Mouse (Mus musculus): Measurements from ENCODE around the gene Rce1. TPM values are rescaled to one million over a fixed set of nuclear protein-coding genes. Genes with fewer than 3 reads are reported as not detected.

Gene Rce1
- polyA plus RNA-seq, 1 experiment from 2014 or later: 37.0 TPM

DNA sequence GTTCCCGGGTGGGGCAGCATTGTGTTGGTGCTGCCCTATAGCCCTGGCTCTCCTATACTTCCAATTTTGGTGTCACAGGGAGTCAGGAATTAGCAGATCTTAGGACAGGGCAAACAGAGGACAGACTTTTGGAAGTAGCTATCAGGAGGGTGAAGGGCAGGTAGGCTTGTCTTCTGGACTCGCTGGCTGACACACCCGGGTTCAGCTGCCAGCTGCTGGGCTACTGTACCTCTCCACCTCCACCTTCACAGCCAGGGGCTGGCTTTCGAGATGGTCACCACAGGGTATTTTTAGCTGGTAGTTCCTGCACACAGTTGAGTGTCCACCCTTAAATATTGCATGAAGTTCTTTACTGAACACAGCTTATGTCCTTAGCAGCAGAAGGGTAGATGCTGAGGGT lies 16.9 kb downstream of the Rce1 start:
- peaks cover 20% of the 10 kb centered on the region; the same call in 1 of the 2 replicates for H3K36me3 ChIP-seq (ENCODE audit: control insufficient read depth, insufficient read depth)
- TF ChIP-seq CTCF (IDR thresholded peaks at IDR 0.05; ENCODE audit: low read depth): no peak
- 64% methylated on average over 4 of the region's 4 CpGs for WGBS
- H3K9me3 ChIP-seq (ENCODE audit: control insufficient read depth): no peaks in the 10 kb centered on the region
- H3K27me3 ChIP-seq (replicated peaks; ENCODE audit: control insufficient read depth, insufficient read depth, low read length): no peaks in the 10 kb centered on the region
- H3K4me2 ChIP-seq (replicated peaks; ENCODE audit: low read depth): no peak overlapping the region
- 0 out of 2 replicates have a peak, but pooled peaks cover 3% of the 10 kb centered on the region for H3K4me1 ChIP-seq (replicated peaks; ENCODE audit: control insufficient read depth, insufficient read depth, low read length)
- no peak for ATAC-seq
- no peak overlapping the region for H3K9ac ChIP-seq (ENCODE audit: low read depth, low read length)
- no peak overlapping the region for H3K4me3 ChIP-seq (ENCODE audit: low read depth, low read length)
- H3K27ac ChIP-seq (ENCODE audit: low read depth, low read length): no peak overlapping the region

DNA sequence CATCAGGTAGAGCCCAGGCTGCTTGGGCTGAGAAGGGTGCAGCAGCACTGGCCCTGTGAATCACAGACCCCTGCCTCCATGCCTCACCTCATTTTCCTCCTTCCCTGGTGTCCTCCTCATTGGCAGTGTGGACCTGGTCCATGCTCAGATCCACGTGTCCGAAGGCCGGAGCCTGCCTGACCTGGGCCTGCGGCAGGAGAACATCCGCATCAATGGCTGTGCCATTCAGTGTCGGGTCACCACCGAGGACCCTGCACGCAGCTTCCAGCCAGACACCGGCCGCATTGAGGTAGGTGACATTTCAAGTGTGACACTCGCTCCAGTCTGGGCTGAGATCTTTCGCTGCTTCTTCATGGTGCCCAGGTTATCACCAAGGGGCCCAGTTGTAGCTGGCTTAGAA lies 18.0 kb downstream of the Rce1 start:
- no peaks in the 10 kb centered on the region for H3K9me3 ChIP-seq (ENCODE audit: control insufficient read depth)
- WGBS: 95% methylated on average over 12 of the region's 12 CpGs
- no peak overlapping the region for H3K4me3 ChIP-seq (ENCODE audit: low read depth, low read length)
- no peak for ATAC-seq
- 0 out of 2 replicates have a peak, but pooled peaks cover 3% of the 10 kb centered on the region for H3K4me1 ChIP-seq (replicated peaks; ENCODE audit: control insufficient read depth, insufficient read depth, low read length)
- peaks cover 11% of the 10 kb centered on the region; the same call in 1 of the 2 replicates for H3K36me3 ChIP-seq (ENCODE audit: control insufficient read depth, insufficient read depth)
- no peaks in the 10 kb centered on the region for H3K27me3 ChIP-seq (replicated peaks; ENCODE audit: control insufficient read depth, insufficient read depth, low read length)
- H3K9ac ChIP-seq (ENCODE audit: low read depth, low read length): no peak overlapping the region
- no peak overlapping the region for H3K27ac ChIP-seq (ENCODE audit: low read depth, low read length)
- TF ChIP-seq CTCF (IDR thresholded peaks at IDR 0.05; ENCODE audit: low read depth): no peak
- H3K4me2 ChIP-seq (replicated peaks; ENCODE audit: low read depth): no peak overlapping the region

DNA sequence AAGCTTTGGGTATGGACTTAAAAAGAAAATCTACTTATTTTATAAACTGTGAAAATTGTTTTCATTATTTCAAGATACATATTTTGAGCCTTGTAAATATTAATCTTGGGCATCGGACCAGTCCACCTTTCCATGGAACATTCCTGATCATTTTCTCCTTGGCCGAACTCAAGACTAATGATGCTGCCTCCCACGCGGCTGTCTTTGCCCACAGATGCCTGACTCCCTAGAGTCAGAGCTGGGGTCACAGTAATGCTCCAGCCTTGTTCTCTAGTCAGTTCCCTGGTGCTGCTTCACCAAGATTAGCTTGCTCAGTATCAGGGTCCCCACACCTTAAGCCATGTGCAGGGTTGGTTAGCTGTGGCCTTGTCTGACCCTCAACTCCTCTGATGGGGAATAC lies 19.8 kb downstream of the Rce1 start:
- H3K9ac ChIP-seq (ENCODE audit: low read depth, low read length): no peak overlapping the region
- ATAC-seq: no peak
- H3K27ac ChIP-seq (ENCODE audit: low read depth, low read length): no peak overlapping the region
- TF ChIP-seq CTCF (IDR thresholded peaks at IDR 0.05; ENCODE audit: low read depth): no peak
- H3K36me3 ChIP-seq (ENCODE audit: control insufficient read depth, insufficient read depth): no peaks in the 10 kb centered on the region
- no peaks in the 10 kb centered on the region for H3K27me3 ChIP-seq (replicated peaks; ENCODE audit: control insufficient read depth, insufficient read depth, low read length)
- no peak overlapping the region for H3K4me2 ChIP-seq (replicated peaks; ENCODE audit: low read depth)
- no peak overlapping the region for H3K4me3 ChIP-seq (ENCODE audit: low read depth, low read length)
- H3K9me3 ChIP-seq (ENCODE audit: control insufficient read depth): no peaks in the 10 kb centered on the region
- 0 out of 2 replicates have a peak, but pooled peaks cover 3% of the 10 kb centered on the region for H3K4me1 ChIP-seq (replicated peaks; ENCODE audit: control insufficient read depth, insufficient read depth, low read length)
- WGBS: 68% methylated on average over 4 of the region's 4 CpGs

DNA sequence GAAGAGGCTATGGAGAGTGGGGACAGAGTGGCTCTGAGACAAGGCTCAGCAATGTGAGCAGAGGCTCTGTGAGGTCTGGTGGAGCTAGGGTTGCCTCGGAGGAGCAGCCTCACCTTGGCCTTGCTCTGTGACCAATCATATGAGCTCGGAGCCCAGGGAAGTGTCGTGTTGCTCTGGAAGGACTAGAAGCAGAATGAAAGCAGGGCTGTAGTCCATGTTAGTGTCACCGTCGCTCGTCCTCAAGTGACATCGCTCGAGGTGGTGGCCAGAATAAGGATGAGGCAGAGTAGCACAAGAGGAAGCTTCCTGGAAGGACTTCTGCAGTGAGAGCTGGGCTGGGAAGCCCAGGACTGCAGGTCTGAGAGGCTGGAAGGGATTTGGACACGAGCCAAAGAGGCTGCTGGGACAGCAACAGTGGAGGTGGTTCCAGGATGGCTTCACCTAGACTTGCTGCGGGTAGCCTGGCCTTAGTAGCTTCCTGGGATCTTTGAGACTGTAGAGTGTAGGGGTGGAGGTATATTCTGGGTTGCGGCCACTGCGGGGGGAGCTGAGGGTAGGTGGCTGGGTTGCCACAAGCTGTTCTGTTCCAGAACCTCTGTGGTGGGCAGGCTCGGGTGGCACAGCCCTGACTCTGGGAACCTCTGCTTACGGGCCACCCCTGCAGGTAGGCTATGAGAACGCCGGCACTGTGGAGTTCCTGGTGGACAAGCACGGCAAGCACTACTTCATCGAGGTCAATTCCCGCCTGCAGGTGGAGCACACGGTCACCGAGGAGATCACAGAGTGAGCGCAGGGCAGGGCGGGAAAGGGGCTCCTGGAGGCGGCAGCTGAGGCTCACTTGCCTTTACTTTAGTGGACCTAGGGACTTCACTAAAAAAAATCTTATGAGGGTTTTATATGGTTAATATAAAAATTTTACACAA lies 21.4 kb downstream of the Rce1 start:
- no peaks in the 10 kb centered on the region for H3K9me3 ChIP-seq (ENCODE audit: control insufficient read depth)
- peak; percentile 61 for ATAC-seq
- H3K4me2 ChIP-seq (replicated peaks; ENCODE audit: low read depth): 0 out of 2 replicates have a peak overlapping the region, but pooled peaks have one; percentile 17

DNA sequence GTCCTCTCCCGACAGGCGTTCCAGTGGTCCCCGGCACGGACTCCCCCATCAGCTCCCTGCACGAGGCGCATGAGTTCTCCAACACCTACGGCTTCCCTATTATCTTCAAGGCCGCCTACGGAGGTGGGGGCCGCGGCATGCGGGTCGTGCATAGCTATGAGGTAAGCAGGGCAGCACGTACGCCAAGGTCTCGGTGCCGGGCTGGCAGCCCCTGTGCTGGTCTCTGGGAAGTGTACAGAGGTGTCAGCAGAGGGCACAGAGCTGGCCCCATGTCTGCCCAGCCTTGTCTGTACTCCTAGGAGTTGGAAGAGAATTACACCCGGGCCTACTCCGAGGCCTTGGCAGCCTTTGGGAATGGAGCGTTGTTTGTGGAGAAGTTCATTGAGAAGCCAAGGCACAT lies 23.0 kb downstream of the Rce1 start:
- no peaks in the 10 kb centered on the region for H3K36me3 ChIP-seq (ENCODE audit: control insufficient read depth, insufficient read depth)
- H3K4me1 ChIP-seq (replicated peaks; ENCODE audit: control insufficient read depth, insufficient read depth, low read length): no peaks in the 10 kb centered on the region
- no peak overlapping the region for H3K4me3 ChIP-seq (ENCODE audit: low read depth, low read length)
- no peak for ATAC-seq
- H3K9ac ChIP-seq (ENCODE audit: low read depth, low read length): no peak overlapping the region
- H3K27ac ChIP-seq (ENCODE audit: low read depth, low read length): no peak overlapping the region
- no peak for TF ChIP-seq CTCF (IDR thresholded peaks at IDR 0.05; ENCODE audit: low read depth)
- 91% methylated on average over 20 of the region's 20 CpGs for WGBS
- no peaks in the 10 kb centered on the region for H3K27me3 ChIP-seq (replicated peaks; ENCODE audit: control insufficient read depth, insufficient read depth, low read length)
- H3K9me3 ChIP-seq (ENCODE audit: control insufficient read depth): no peaks in the 10 kb centered on the region
- H3K4me2 ChIP-seq (replicated peaks; ENCODE audit: low read depth): no peak overlapping the region

More for the DNA sequence above, 21.4 kb downstream of the Rce1 start:
- peak; percentile 83 for TF ChIP-seq CTCF (IDR thresholded peaks at IDR 0.05; ENCODE audit: low read depth)
- H3K4me1 ChIP-seq (replicated peaks; ENCODE audit: control insufficient read depth, insufficient read depth, low read length): no peaks in the 10 kb centered on the region
- no peak overlapping the region for H3K4me3 ChIP-seq (ENCODE audit: low read depth, low read length)
- H3K9ac ChIP-seq (ENCODE audit: low read depth, low read length): no peak overlapping the region
- H3K27me3 ChIP-seq (replicated peaks; ENCODE audit: control insufficient read depth, insufficient read depth, low read length): no peaks in the 10 kb centered on the region
- H3K36me3 ChIP-seq (ENCODE audit: control insufficient read depth, insufficient read depth): no peaks in the 10 kb centered on the region
- 33% methylated on average over 24 of the region's 24 CpGs for WGBS
- no peak overlapping the region for H3K27ac ChIP-seq (ENCODE audit: low read depth, low read length)

DNA sequence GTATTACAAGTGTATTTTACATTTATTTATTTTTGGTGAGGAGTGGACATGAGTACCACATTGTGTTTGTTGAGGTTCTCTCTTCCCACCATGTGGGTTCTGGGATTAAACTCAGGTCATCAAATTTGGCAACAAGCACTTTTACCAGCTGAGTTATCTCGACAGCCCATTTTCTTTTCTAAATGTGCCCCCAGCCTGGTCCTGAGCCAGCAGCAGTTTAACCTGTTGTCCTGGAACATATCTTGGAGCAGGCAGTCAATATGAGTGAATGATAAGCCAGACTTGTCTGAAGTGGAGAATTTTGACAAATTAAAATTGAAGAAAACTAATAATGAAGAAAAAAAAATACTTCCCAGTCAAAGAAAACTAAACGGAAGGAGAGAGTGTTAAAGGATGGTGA lies 29.4 kb downstream of the Rce1 start:
- no peaks in the 10 kb centered on the region for H3K36me3 ChIP-seq (ENCODE audit: control insufficient read depth, insufficient read depth)
- no peaks in the 10 kb centered on the region for H3K4me1 ChIP-seq (replicated peaks; ENCODE audit: control insufficient read depth, insufficient read depth, low read length)
- no peak overlapping the region for H3K4me2 ChIP-seq (replicated peaks; ENCODE audit: low read depth)
- H3K27me3 ChIP-seq (replicated peaks; ENCODE audit: control insufficient read depth, insufficient read depth, low read length): no peaks in the 10 kb centered on the region
- H3K27ac ChIP-seq (ENCODE audit: low read depth, low read length): no peak overlapping the region
- no peak overlapping the region for H3K9ac ChIP-seq (ENCODE audit: low read depth, low read length)
- no peak for TF ChIP-seq CTCF (IDR thresholded peaks at IDR 0.05; ENCODE audit: low read depth)
- H3K4me3 ChIP-seq (ENCODE audit: low read depth, low read length): no peak overlapping the region
- no peaks in the 10 kb centered on the region for H3K9me3 ChIP-seq (ENCODE audit: control insufficient read depth)
- WGBS: 48% methylated on average over 2 of the region's 2 CpGs
- no peak for ATAC-seq

All from intestine, postnatal 0 days (tissue).